Mouse (Mus musculus) erythroblast, embryonic 14.5 days (primary cell): ENCODE results near the gene Atl1.

Source experiments
- GATA1 ChIP-seq: IDR thresholded peaks from 2 replicates; pipeline ENCODE4 v1.6.1; 2012; ENCODE audit warnings: low read length, inconsistent platforms, mixed read lengths
- TAL1 ChIP-seq: IDR thresholded peaks from 3 replicates; pipeline ENCODE4 v1.6.1; 2012; ENCODE audit warnings: low read length, inconsistent platforms, mixed read lengths

DNA sequence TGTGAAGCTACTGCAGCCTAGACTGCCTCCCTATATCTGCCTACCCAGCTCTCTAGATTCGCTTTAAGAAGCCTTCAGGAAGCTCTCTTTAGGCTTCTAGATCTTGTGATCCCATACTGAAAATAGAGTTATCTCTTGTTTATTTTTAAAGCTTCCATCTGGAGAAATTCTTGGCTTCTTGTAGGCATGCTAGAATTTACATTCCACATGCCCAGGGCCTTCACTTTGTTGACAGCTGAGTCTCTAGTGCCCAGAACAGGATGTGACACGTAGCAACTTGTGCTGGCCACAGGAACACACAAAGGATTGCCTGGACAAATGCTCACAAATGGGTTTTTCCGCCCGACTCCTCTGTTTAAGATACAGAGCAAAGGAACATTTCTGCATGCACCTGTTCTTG lies 123.5 kb downstream of the Atl1 start:
- TF ChIP-seq GATA1 (no peak), TAL1 (no peak)
